Mouse (Mus musculus) heart, embryonic 15.5 days (tissue): Measurements from ENCODE around the gene Clec12b. TPM values are rescaled to one million over a fixed set of nuclear protein-coding genes. Genes with fewer than 3 reads are reported as not detected.
"Not testable (repeated sequence)": the region's sequence is repeated elsewhere in the genome, so short reads cannot be mapped to it uniquely, and the experiment has no call there.

Source experiments
- ATAC-seq: fragments of 200-750 bp; cut with Nextera tagmentation; replicated peaks from 2 replicates; pipeline ENCODE4 v1.8.0; 2017; ENCODE audit warnings: low read depth, moderate TSS enrichment; ENCODE audit not compliant: insufficient number of reproducible peaks, insufficient read depth, low FRiP score
- H3K27ac ChIP-seq: fragments of 300-500 bp; sonication (generic); 2 replicates; pipeline ENCODE4 v1.5.1; 2015; ENCODE audit warnings: mild to moderate bottlenecking, inconsistent platforms
- H3K27me3 ChIP-seq: fragments of 300-500 bp; sonication (generic); 2 replicates; pipeline ENCODE4 v1.6.1; 2015; ENCODE audit warnings: inconsistent platforms
- H3K36me3 ChIP-seq: fragments of 300-500 bp; sonication (generic); 2 replicates; pipeline ENCODE4 v1.6.1; 2015; ENCODE audit warnings: mild to moderate bottlenecking, inconsistent platforms
- H3K4me1 ChIP-seq: fragments of 300-500 bp; sonication (generic); replicated peaks from 2 replicates; pipeline ENCODE4 v1.6.1; 2015; ENCODE audit warnings: inconsistent platforms
- H3K4me2 ChIP-seq: fragments of 300-500 bp; sonication (generic); 2 replicates; pipeline ENCODE4 v1.6.1; 2015; ENCODE audit warnings: inconsistent platforms, mild to moderate bottlenecking, moderate library complexity
- H3K4me3 ChIP-seq: fragments of 300-500 bp; sonication (generic); 2 replicates; pipeline ENCODE4 v1.5.1; 2015; ENCODE audit warnings: mild to moderate bottlenecking, inconsistent platforms
- H3K9ac ChIP-seq: fragments of 300-500 bp; sonication (generic); 2 replicates; pipeline ENCODE4 v1.6.1; 2015; ENCODE audit warnings: mild to moderate bottlenecking, inconsistent platforms
- H3K9me3 ChIP-seq: fragments of 300-500 bp; sonication (generic); replicated peaks from 2 replicates; pipeline ENCODE4 v1.6.1; 2016; ENCODE audit warnings: inconsistent platforms
- WGBS: fragments of 180-500 bp; shearing (Covaris S2); methylation state at CpG from one replicate; pipeline ENCODE4 v1.1.7; 2015; ENCODE audit warnings: mixed read lengths; 5-methylcytosine and 5-hydroxymethylcytosine counted together
- polyA plus RNA-seq: library from polyadenylated mRNA; unstranded; fragments of >200 nt; fragmentation: Nextera tagmentation; extraction: Ambion mirVana; gene quantifications from 2 replicates; pipeline ENCODE4 v1.2.1, GENCODE M21; 2015

Gene Clec12b
- polyA plus RNA-seq, 1 experiment from 2014 or later, result 0.09 TPM

DNA sequence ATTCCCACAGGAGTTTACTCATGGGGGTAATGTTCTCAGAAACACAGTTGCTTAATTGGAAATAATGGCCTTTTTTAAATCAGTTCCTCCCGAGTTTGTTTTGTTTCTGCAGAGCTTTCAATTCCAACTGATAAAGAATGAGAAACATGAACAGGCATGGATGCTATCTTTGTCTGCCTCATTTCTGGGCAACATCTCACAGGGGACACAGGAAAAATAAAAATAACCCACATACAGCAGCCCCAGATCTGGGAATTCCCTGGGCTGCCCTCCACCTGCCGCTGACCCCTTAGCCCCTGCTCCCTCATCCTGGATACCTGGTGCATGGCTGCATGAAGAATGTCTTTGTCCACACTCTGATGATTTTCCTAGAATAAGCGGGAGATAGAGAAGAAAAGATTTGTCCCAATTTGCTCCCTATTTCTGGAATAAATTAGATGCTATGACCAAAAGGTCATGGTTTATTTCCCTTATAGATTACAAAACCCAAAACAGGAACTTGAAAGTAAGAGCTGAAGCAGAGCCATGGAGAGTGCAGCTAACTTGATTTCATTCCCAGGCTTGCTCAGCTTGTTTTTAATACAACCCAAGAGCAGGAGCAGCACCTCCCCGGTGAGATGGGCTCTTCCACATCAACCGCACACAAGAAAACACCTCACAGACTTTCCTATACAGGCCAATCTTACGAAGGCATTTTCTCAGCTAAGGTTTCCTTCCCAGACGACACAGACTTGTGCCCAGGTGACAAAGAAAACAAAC, 16.1 kb downstream of the Clec12b start:
- Histone ChIP-seq H3K9ac (no peak overlapping the region), H3K27me3 (no peaks in the 10 kb centered on the region), H3K27ac (no peak overlapping the region), H3K4me1 (no peaks in the 10 kb centered on the region), H3K9me3 (no peaks in the 10 kb centered on the region), H3K36me3 (no peaks in the 10 kb centered on the region), H3K4me2 (no peak overlapping the region), H3K4me3 (no peak overlapping the region)
- 50% methylated on average over 7 of the region's 7 CpGs for WGBS
- no peak for ATAC-seq

DNA sequence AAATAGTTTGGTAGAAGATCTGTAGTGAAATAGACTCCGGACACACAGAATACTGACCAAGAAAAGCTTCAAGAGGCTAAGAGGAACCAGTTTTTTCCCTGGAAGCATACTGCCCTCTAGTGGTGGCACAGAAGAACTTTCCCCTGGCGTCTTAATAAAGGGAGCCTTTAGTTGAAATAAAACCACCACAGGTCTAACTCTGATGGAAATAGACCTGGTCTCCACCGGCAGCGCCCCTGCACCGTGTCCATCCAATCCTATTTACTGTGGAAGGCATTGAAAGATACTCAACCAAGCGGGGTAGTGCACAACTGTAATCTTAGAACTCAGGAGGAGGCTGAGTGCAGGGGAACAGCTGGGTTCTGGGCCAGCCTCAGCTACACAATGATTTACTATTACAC, 19.7 kb downstream of the Clec12b start:
- Histone ChIP-seq H3K36me3 (no peaks in the 10 kb centered on the region), H3K9me3 (no peaks in the 10 kb centered on the region), H3K4me2 (no peak overlapping the region), H3K4me3 (no peak overlapping the region), H3K4me1 (no peaks in the 10 kb centered on the region), H3K9ac (no peak overlapping the region), H3K27ac (no peak overlapping the region), H3K27me3 (no peaks in the 10 kb centered on the region)
- no peak for ATAC-seq
- 8% methylated on average over 6 of the region's 6 CpGs for WGBS

DNA sequence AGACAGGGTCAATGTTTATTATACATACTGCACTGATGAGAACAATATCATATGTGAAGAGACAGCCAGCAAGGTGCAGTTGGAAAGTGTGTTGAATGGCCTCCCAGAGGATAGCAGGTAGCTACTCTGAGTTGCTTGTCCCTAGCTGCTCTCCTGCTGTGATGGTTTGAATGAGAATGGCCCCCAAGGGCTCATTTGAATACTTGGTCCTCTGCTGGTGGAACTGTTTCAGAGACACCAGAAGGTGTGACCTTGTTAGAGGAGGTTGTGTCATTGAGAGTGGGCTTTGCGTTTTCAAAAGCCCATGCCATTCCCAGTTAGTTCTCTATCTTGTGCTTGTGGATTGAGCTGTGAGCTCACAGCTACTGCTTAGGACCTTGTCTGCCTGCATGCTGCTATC, 21.7 kb downstream of the Clec12b start:
- no peaks in the 10 kb centered on the region for H3K9me3 ChIP-seq
- no peak for ATAC-seq
- no peaks in the 10 kb centered on the region for H3K27me3 ChIP-seq
- no peak overlapping the region for H3K9ac ChIP-seq
- H3K4me2 ChIP-seq, result no peak overlapping the region
- H3K4me1 ChIP-seq, result no peaks in the 10 kb centered on the region
- 18% methylated on average over 1 of the region's 1 CpGs for WGBS
- no peak overlapping the region for H3K4me3 ChIP-seq
- H3K27ac ChIP-seq, result no peak overlapping the region
- no peaks in the 10 kb centered on the region for H3K36me3 ChIP-seq

DNA sequence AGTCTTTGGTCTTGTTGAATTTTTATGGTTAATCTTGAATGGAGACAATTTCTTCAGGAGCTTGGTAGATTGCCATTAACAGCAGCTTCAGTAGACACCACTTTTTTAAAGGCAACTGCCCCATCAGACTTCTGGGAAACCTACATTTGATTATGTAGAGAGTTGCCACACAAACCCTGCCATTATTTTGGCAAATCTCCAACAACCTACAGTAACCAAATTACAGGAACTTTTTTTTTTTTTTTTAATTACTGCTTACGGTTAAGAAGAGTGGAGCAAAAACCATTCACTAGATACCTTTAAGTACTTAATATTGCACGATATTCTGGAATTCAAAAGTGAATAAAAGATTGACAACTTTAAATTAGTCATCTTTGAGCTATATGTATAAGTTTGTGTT, 26.2 kb downstream of the Clec12b start:
- Histone ChIP-seq H3K27me3 (no peaks in the 10 kb centered on the region), H3K36me3 (no peaks in the 10 kb centered on the region), H3K9ac (no peak overlapping the region), H3K4me3 (no peak overlapping the region), H3K4me1 (no peaks in the 10 kb centered on the region), H3K27ac (no peak overlapping the region), H3K9me3 (no peaks in the 10 kb centered on the region), H3K4me2 (no peak overlapping the region)
- WGBS, result 86% methylated on average over 2 of the region's 2 CpGs
- no peak for ATAC-seq

DNA sequence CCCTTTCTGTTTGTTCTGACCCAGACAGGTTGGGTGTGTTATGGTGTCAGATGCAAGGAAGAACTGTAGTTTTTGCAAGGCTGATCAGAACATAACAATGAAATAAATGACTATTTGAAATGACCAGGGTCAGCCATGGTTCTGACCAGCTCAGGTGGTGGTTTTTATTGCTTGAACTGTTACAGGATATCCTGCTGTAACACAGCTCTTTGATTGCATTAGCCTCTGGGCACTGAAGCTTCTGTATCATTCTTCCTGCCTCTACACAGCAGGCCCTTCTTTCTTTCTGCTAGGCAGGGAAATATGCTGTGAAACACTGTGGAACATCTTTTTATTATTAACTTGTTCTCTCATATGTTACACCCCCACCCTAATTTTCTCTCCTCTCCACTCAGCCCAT, 29.2 kb downstream of the Clec12b start:
- H3K4me2 ChIP-seq, result no peak overlapping the region
- no peaks in the 10 kb centered on the region for H3K4me1 ChIP-seq
- H3K9me3 ChIP-seq, result no peaks in the 10 kb centered on the region
- no peaks in the 10 kb centered on the region for H3K27me3 ChIP-seq
- no peak overlapping the region for H3K9ac ChIP-seq
- no peak for ATAC-seq
- no peak overlapping the region for H3K4me3 ChIP-seq
- no peaks in the 10 kb centered on the region for H3K36me3 ChIP-seq
- no peak overlapping the region for H3K27ac ChIP-seq

DNA sequence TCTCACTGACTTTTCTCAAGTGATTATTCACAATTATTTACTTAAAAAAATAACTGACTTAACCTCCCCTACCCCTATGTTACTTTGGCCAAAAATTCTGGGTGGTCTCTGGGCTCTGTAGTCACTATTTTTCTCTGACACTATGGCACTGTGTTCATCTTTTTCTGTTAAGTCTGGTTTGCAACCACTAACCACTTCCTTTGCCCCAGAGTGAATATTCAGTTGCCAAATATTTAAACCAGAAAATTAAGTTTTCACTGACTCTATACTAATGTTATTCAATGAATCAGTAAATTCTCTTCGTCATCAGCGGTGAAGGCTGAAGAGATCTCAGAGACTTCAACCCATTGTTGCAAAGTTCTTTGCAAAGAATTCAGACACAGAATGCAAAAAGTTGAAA, 29.9 kb downstream of the Clec12b start:
- H3K4me2 ChIP-seq, result no peak overlapping the region
- WGBS, result 89% methylated on average over 2 of the region's 2 CpGs

DNA sequence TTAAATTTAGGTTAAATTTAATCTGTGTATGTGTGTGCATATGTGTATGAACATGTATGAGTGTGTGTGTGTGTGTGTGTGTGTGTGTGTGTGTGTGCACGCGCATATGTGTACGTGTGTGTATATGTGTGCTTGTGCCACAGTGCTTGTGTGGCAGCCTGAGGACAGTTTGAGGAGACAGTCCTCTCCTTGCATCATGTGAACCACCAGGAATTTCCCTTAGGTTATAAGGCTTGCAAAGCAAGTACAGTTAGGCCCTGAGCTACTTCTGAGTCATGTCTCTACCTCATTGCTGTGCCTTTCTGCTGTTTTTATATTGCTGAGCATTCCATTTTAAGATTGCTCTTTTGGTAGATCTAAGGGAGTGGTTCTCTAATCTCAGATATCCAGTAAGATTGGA, 34.6 kb downstream of the Clec12b start:
- H3K27me3 ChIP-seq, result no peaks in the 10 kb centered on the region
- H3K27ac ChIP-seq, result no peak overlapping the region
- no peaks in the 10 kb centered on the region for H3K4me1 ChIP-seq
- no peak overlapping the region for H3K9ac ChIP-seq
- H3K4me3 ChIP-seq, result no peak overlapping the region
- no peak overlapping the region for H3K4me2 ChIP-seq
- ATAC-seq, result no peak
- WGBS, result 91% methylated on average over 3 of the region's 3 CpGs
- no peaks in the 10 kb centered on the region for H3K9me3 ChIP-seq
- no peaks in the 10 kb centered on the region for H3K36me3 ChIP-seq

More for the DNA sequence above, 29.9 kb downstream of the Clec12b start:
- H3K4me3 ChIP-seq, result no peak overlapping the region
- H3K9me3 ChIP-seq, result no peaks in the 10 kb centered on the region
- no peak overlapping the region for H3K9ac ChIP-seq
- no peaks in the 10 kb centered on the region for H3K4me1 ChIP-seq
- no peaks in the 10 kb centered on the region for H3K27me3 ChIP-seq
- H3K36me3 ChIP-seq, result no peaks in the 10 kb centered on the region
- H3K27ac ChIP-seq, result no peak overlapping the region
- no peak for ATAC-seq

DNA sequence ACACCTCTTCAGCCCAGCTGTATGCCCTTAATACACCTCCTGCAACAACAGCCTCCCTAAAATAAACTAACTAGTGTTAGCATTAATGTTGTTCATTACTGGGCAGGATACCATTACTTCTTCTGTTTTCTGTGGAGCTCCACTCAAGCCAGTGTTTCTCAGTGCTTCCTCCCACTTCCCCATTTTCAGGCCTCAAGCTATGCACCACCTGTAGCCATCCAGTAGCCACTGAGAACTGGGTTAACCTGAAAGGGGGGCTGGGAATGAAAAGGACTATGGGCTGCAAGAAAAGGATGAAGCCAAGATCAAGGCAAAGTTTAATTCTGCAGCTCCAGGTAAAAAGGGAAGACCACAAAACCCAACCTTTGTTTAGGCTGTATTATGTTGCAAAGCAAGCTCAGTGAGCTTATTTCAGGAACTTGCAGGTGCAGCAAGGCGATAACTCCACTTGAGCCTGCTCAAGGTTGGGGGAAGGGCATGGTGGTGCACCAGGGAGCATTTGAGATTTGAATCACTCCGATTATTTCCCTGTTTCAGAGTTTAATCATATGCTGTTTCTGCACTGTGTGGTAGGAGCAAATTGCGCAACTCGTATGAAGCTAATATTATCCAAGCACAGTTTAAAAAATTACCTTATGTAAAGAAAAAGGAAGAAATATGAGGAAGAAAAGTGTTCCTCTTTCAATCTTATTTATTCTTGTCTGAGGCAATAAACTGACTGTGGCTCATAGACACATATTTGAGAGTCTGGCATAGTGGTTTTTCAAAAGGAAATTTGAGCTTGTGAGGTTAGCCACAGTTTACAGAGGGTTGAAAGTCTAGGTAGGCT, 35.9 kb downstream of the Clec12b start:
- no peak overlapping the region for H3K4me3 ChIP-seq
- H3K36me3 ChIP-seq, result no peaks in the 10 kb centered on the region
- H3K4me1 ChIP-seq, result no peaks in the 10 kb centered on the region
- 54% methylated on average over 4 of the region's 4 CpGs for WGBS
- ATAC-seq, result no peak
- H3K4me2 ChIP-seq, result no peak overlapping the region
- no peak overlapping the region for H3K27ac ChIP-seq
- no peaks in the 10 kb centered on the region for H3K9me3 ChIP-seq
- no peak overlapping the region for H3K9ac ChIP-seq
- H3K27me3 ChIP-seq, result no peaks in the 10 kb centered on the region

DNA sequence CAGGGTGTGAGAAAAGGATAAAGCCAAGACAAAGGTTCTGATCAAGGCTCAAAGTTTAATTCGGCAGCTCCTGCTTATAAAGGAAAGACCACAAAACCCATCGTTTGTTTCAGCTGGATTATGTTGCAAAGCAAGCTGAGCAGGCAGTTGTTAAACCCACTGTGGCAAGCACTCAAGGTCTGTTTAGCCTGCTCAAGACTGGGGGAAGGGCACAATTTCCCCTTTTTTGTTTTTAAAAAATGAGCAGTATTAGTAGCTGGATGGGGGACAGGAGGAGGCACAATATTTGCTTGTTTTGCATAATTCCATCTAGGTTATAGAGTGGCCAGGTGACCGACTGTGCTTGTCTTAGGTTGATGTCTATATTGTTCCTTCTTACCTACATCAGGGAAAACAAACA, 41.3 kb downstream of the Clec12b start:
- 69% methylated on average over 3 of the region's 3 CpGs for WGBS
- Histone ChIP-seq H3K4me3 (no peak overlapping the region), H3K4me2 (no peak overlapping the region), H3K9me3 (no peaks in the 10 kb centered on the region), H3K36me3 (no peaks in the 10 kb centered on the region), H3K9ac (no peak overlapping the region), H3K27ac (no peak overlapping the region), H3K4me1 (no peaks in the 10 kb centered on the region), H3K27me3 (no peaks in the 10 kb centered on the region)
- no peak for ATAC-seq

DNA sequence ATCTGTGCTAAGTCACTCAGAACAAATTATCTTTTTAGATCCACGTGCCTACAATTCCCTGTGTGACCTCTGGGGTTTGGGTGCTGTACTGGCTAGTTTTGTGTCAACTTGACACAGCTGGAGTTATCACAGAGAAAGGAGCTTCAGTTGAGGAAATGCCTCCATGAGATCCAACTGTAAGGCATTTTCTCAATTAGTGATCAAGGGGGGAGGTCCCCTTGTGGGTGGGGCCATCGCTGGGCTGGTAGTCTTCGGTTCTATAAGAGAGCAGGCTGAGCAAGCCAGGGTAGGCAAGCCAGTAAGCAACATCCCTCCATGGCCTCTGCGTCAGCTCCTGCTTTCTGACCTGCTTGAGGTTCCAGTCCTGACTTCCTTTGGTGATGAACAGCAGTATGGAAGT, 43.3 kb downstream of the Clec12b start, which contains the start of gene Clec12a:
Gene Clec12a (plus strand): TSS at position 301 of the 400 bp plus-strand sequence.
- H3K36me3 ChIP-seq, H3K27me3 ChIP-seq, H3K9ac ChIP-seq, H3K4me2 ChIP-seq, H3K9me3 ChIP-seq, ATAC-seq, H3K27ac ChIP-seq, H3K4me3 ChIP-seq, H3K4me1 ChIP-seq: not testable (repeated sequence)
- whole genome bisulfite sequencing, result 75% methylated on average over 4 of the region's 4 CpGs

DNA sequence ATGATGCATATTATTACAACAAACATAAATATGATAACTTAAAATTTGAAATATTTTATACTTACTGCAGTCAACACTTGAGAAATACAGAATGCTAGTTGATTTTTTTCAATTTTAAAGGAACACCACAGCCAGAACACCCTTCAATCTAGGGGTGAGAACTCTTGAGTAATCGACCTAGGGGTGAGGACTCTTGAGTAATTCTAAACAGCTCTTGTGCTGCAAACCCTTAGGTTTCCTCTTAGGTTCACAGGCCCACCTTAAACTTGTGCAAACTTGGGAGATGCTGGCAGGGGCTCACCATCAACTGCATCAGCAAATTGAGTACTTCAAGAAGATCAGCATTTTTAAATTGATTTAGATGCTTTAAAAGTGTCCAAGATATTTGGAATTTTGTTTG, 47.9 kb downstream of the Clec12b start:
- Histone ChIP-seq H3K4me1 (no peaks in the 10 kb centered on the region; the same call in 1 of the 2 replicates), H3K36me3 (no peaks in the 10 kb centered on the region), H3K4me3 (no peak overlapping the region), H3K9me3 (no peaks in the 10 kb centered on the region), H3K9ac (no peak overlapping the region), H3K27ac (no peak overlapping the region), H3K4me2 (no peak overlapping the region), H3K27me3 (no peaks in the 10 kb centered on the region)
- no peak for ATAC-seq
- WGBS, result 59% methylated on average over 1 of the region's 1 CpGs
